Comparison of ENCODE assay signal across 11 mouse cellular contexts in genomic region chr10:110587529-110587928, GRCm38 (mm10).
DNase-seq lines count a peak whose midpoint lies in the region; ATAC-seq and TF ChIP-seq lines count a peak whose summit lies in the region.
"Had no signal": no experiment of that assay in that cellular context is flagged by ENCODE, and none has a peak within 500 bp of the region (broad histone marks: within the 10 kb centered on the region; RNA-seq: fewer than 3 reads in every experiment).

No protein-coding gene starts in this region.

- DNase-seq in embryonic facial prominence, embryonic 10.5 days (ENCODE audit: low spot score): no peak
- no peak for DNase-seq in left cerebral cortex, adult 2 months (ENCODE audit: extremely low spot score in 1 of 2, low spot score in 2 of 2)
- DNase-seq in left cerebral cortex, adult 18-20 months (ENCODE audit: low spot score in 2 of 2): no peak
- DNase-seq in MN1 (ENCODE audit: low spot score) (peak; percentile 33), adipocyte (ENCODE audit: low spot score) (no peak)
- DNase-seq: adrenal gland, postnatal 36 days; gastrocnemius, postnatal 25 days; liver, postnatal 0 days had no signal

- H3K4me2 ChIP-seq in embryonic facial prominence, embryonic 12.5 days (replicated peaks): no peak overlapping the region
- peak overlapping the region; percentile 24; the same call in 1 of the 2 replicates for H3K4me2 ChIP-seq in embryonic facial prominence, embryonic 15.5 days (replicated peaks)
- H3K4me2 ChIP-seq: forebrain, embryonic 12.5 days had no signal

- no peak overlapping the region for H3K4me3 ChIP-seq in embryonic facial prominence, embryonic 12.5 days
- H3K4me3 ChIP-seq in embryonic facial prominence, embryonic 10.5 days: no peak overlapping the region
- no peak overlapping the region for H3K4me3 ChIP-seq in left cerebral cortex, adult 2 months
- no peak overlapping the region for H3K4me3 ChIP-seq in embryonic facial prominence, embryonic 15.5 days (replicated peaks)
- H3K4me3 ChIP-seq: forebrain, embryonic 12.5 days had no signal

- no peaks in the 10 kb centered on the region for H3K9me3 ChIP-seq in embryonic facial prominence, embryonic 12.5 days
- H3K9me3 ChIP-seq in embryonic facial prominence, embryonic 10.5 days: no peaks in the 10 kb centered on the region
- no peaks in the 10 kb centered on the region for H3K9me3 ChIP-seq in embryonic facial prominence, embryonic 15.5 days (replicated peaks)
- H3K9me3 ChIP-seq: forebrain, embryonic 12.5 days had no signal

- peak; percentile 65 for ATAC-seq in embryonic facial prominence, embryonic 12.5 days (ENCODE audit: insufficient number of reproducible peaks, insufficient read depth, low FRiP score, low TSS enrichment)
- peak; percentile 43; the same call in 1 of the 2 replicates for ATAC-seq in embryonic facial prominence, embryonic 15.5 days (ENCODE audit: insufficient number of reproducible peaks, low FRiP score, low TSS enrichment, low read depth)
- ATAC-seq: liver, postnatal 0 days had no signal

- intact Hi-C loops in left cerebral cortex, adult 2 months (cut with DNase I): no loop called here

- no peaks in the 10 kb centered on the region for H3K27me3 ChIP-seq in embryonic facial prominence, embryonic 12.5 days
- no peaks in the 10 kb centered on the region for H3K27me3 ChIP-seq in embryonic facial prominence, embryonic 10.5 days (replicated peaks; ENCODE audit: low read depth, poor library complexity, severe bottlenecking)
- H3K27me3 ChIP-seq in embryonic facial prominence, embryonic 15.5 days: no peaks in the 10 kb centered on the region
- H3K27me3 ChIP-seq: forebrain, embryonic 12.5 days had no signal

- TF ChIP-seq CTCF in left cerebral cortex, adult 2 months (IDR thresholded peaks at IDR 0.05): no peak

- 56% methylated on average over 13 of the region's 13 CpGs for WGBS in embryonic facial prominence, embryonic 12.5 days
- WGBS in embryonic facial prominence, embryonic 10.5 days: 80% methylated on average over 13 of the region's 13 CpGs
- 34% methylated on average over 13 of the region's 13 CpGs for WGBS in embryonic facial prominence, embryonic 15.5 days

- peak overlapping the region; percentile 41; the same call in 1 of the 2 replicates for H3K27ac ChIP-seq in embryonic facial prominence, embryonic 12.5 days
- no peak overlapping the region for H3K27ac ChIP-seq in embryonic facial prominence, embryonic 10.5 days (replicated peaks)
- 0 out of 2 replicates have a peak overlapping the region, but pooled peaks have one; percentile 15 for H3K27ac ChIP-seq in left cerebral cortex, adult 2 months
- no peak overlapping the region for H3K27ac ChIP-seq in embryonic facial prominence, embryonic 15.5 days (replicated peaks)
- H3K27ac ChIP-seq: forebrain, embryonic 12.5 days had no signal

- H3K36me3 ChIP-seq in embryonic facial prominence, embryonic 12.5 days: no peaks in the 10 kb centered on the region
- H3K36me3 ChIP-seq in embryonic facial prominence, embryonic 10.5 days (replicated peaks): no peaks in the 10 kb centered on the region
- no peaks in the 10 kb centered on the region for H3K36me3 ChIP-seq in embryonic facial prominence, embryonic 15.5 days
- H3K36me3 ChIP-seq: forebrain, embryonic 12.5 days had no signal

- H3K9ac ChIP-seq in embryonic facial prominence, embryonic 12.5 days: no peak overlapping the region
- no peak overlapping the region for H3K9ac ChIP-seq in embryonic facial prominence, embryonic 15.5 days
- H3K9ac ChIP-seq: forebrain, embryonic 12.5 days; liver, postnatal 0 days had no signal

- no peaks in the 10 kb centered on the region for H3K4me1 ChIP-seq in embryonic facial prominence, embryonic 12.5 days
- 0 out of 2 replicates have a peak, but pooled peaks cover 3% of the 10 kb centered on the region for H3K4me1 ChIP-seq in embryonic facial prominence, embryonic 10.5 days
- peaks cover 5% of the 10 kb centered on the region; the same call in 1 of the 2 replicates for H3K4me1 ChIP-seq in embryonic facial prominence, embryonic 15.5 days
- H3K4me1 ChIP-seq: forebrain, embryonic 12.5 days had no signal

Comparison
In these comparisons a context has a peak if more than half of its experiments do, and no peak if none do; other contexts are left out.
1. H3K27ac ChIP-seq: peak in embryonic facial prominence, embryonic 12.5 days (single experiment) and left cerebral cortex, adult 2 months (single experiment); none in embryonic facial prominence, embryonic 10.5 days (single experiment) and embryonic facial prominence, embryonic 15.5 days (single experiment).